Mouse (Mus musculus) c-Kit-positive CD71-negative TER-119-negative erythroid progenitor cells, embryonic 14.5 days (primary cell): ENCODE results near the gene 2010109A12Rik.

Experiments
- DNase-seq: peaks from one replicate; pipeline ENCODE4 v3.0.0-alpha.2; 2013; ENCODE audit warnings: low read depth

The 2010109A12Rik gene

GRCm38 (mm10) chr5:93231721-93232120 is 25.4 kb downstream of the 2010109A12Rik start:
- no peak for DNase-seq

- DNase-seq = no peak
Observed at GRCm38 (mm10) chr5:93232838-93233237, 26.5 kb downstream of the 2010109A12Rik start.

GRCm38 (mm10) chr5:93234130-93234529 is 27.8 kb downstream of the 2010109A12Rik start:
- DNase-seq = no peak

GRCm38 (mm10) chr5:93234605-93235004 is 28.3 kb downstream of the 2010109A12Rik start:
- no peak for DNase-seq

GRCm38 (mm10) chr5:93235888-93236287 is 29.6 kb downstream of the 2010109A12Rik start:
- no peak for DNase-seq

- DNase-seq = no peak
Observed at GRCm38 (mm10) chr5:93236541-93236940, 30.2 kb downstream of the 2010109A12Rik start.

- peak; percentile 62 for DNase-seq
Observed at GRCm38 (mm10) chr5:93239590-93240544, 33.5 kb downstream of the 2010109A12Rik start.

- DNase-seq = no peak
Observed at GRCm38 (mm10) chr5:93245280-93245679, 39.0 kb downstream of the 2010109A12Rik start.

- DNase-seq = no peak
Observed at GRCm38 (mm10) chr5:93249940-93250578, 43.7 kb downstream of the 2010109A12Rik start.

GRCm38 (mm10) chr5:93251001-93251760 is 44.9 kb downstream of the 2010109A12Rik start:
- DNase-seq = no peak

GRCm38 (mm10) chr5:93255759-93256265 is 49.5 kb downstream of the 2010109A12Rik start:
- no peak for DNase-seq

- DNase-seq = no peak
Observed at GRCm38 (mm10) chr5:93256820-93257405, 50.6 kb downstream of the 2010109A12Rik start.

- no peak for DNase-seq
Observed at GRCm38 (mm10) chr5:93259349-93259748, 53.0 kb downstream of the 2010109A12Rik start.

- no peak for DNase-seq
Observed at GRCm38 (mm10) chr5:93260983-93261382, 54.7 kb downstream of the 2010109A12Rik start.

GRCm38 (mm10) chr5:93262751-93263150 is 56.4 kb downstream of the 2010109A12Rik start:
- DNase-seq = no peak
